Mouse (Mus musculus): ENCODE data around the gene Abi3.

Abi3 gene

DNA sequence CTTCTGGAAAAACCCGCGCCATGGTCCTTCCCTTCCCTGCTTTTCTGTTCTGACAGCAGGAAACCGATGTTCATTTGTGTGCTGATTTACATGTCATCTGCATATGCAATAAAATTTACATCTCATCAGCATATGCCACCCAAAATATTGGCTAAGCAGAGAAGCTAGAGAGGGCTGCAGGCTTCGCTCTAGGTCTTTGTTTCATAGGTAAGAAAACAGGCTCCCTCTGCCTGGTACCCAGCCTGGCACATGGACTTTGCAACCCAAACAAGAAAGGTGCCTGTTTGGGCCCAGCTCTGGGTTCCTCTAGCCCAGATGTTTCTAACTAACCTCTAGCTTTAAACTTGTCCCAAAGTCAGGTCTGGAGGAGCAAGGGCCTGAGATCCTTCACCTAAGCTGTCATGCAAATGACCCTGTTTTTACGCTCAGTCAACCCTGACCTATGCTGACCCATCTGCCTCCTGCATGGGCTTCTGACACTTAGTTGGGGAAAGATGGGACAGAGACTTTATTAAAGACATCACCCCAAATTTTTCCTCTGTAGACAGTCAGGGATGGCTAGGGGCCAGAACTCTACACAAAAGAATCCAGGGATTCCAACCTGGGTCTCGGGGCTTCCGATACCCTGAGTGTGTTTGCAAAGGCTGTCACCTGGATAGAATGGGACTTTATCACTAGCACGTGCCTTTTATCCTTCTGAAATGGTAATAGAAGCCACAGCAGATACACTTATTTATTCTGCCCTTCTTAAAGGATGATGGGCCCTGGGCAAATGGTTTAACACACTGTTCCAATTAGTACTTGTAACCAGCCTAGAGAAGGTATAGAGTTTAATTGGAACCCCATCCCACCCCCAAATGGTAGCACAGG is 3.0 kb downstream of the Abi3 start:
- DNase-seq (ENCODE audit: low spot score) = no peak

DNA sequence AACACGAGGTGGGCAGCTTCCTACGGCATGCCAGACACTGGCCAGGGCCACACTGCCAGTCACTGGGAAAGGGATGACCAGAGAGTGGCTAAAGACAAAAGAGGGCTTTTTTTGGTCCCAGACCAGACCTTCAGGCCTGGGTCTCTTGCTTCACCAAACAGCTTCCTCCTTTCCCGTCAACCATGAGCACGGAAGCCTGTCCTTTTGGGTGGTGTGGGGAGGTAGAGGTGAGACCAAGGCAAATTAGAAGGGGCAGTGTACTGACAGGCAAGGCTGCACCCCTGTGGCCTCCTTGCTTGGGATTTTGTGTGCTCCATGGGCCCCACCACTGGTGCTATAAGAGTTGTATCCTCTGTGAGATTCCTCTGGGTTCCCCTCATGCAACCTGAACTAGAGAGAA is 3.7 kb downstream of the Abi3 start:
- no peak for DNase-seq (ENCODE audit: low spot score)

DNA sequence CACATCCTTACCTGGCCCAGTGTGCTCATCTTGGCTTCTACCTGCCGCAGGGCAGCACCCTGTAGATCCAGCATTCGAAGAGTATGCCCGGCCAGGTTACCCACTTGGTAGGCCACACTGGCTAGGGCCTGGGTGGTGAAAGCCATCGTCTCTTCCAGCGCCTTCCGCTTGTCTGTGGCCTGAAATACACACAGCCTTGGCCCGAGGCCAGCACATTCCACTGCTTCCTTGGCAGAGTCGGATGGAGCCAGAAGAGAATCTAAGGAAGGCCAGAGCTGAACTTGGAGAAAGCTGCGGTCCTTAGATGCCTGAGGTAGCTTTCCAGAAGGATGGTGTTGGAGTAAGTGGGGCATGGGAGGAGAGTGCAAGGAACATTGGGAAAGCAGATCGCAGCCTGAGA is 5.2 kb downstream of the Abi3 start, which contains the start of gene Gngt2:
Gene Gngt2 (plus strand): TSS at position 158 of the 400 bp plus-strand sequence.
- no peak for DNase-seq (ENCODE audit: low spot score)

DNA sequence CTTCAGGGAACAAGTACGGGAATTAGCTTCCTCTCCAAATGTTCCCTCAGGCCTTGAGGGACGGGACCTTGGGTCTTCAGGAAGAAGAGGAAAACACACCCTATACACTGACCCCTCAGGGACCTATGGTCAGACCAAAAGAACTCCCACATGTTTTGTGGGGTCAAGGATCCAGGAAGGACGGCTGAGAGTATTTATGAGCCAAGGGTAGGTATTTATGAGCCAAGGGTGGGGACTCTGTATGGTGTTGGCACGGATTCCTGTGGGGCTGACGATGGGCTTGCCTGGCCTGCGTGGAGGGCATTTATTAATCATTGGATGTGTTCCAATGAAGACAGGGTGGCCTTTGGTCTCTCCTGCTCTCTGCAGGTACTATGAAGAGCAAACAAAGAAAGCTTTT is 5.8 kb downstream of the Abi3 start:
- no peak for DNase-seq (ENCODE audit: low spot score)

DNA sequence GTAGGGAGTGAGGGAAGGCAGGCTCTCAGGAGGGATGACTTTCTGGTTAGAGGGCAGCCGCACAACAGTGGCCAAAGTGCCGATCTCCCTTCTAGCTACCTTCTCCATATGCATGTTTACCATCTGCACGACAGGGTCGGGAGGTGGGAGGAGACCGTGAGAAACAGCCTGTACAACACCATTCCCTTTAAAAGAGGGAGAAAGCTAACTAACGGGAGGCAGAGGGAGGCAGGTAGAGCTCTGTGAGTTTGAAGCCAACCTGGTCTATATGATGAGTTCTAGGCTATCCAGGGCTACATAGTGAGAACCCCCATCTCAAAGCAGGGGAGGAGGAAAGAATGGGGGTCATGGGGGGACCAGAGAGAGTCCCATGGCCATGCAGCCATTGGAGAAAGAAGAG is 6.4 kb downstream of the Abi3 start:
- DNase-seq (ENCODE audit: low spot score) = no peak

DNA sequence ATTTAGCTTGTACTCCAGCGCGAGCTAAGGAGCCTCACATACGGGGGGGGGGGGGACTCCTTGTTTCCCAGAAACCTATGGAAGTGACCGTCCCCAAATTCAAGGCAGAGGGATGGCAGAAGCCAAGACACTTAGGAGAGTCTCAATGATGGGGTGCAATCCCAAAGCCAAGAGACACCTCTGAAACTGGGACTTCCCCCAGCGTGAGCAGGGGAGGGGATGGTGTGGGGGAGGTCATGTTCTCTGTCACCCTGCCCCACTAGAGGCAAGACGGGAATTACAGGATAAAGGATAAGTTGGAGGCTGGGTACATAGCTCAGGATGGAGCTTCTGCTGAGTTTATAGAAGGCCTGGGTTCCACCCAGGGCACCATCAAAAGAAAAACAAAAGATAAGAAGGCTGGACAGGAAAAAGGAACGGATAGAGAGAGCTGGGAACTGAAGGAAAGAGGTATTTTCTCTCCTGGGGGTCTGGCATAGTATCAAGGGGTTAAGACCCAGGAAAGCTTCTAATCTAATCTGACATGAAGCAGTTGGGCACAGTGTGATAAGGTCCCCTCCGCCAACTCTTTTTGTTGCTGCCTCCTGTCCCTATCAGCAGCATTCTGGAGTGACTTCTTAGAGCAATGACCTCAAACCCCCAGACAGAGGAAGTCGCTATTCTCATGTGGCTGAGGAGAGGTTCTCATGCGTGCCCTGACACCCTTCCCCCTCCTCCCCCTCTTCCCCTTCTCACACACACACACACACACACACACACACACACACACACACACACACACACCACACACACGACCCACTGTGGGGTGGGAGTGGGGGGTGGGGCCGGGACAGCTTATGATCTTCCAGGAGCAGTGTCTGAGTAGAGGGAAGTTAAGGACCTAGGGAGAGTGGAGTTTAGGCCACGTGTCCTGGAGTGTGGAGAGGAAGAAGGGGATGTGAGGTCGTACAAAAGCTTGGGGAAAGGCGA is 7.2 kb downstream of the Abi3 start:
- DNase-seq (ENCODE audit: low spot score) = no peak

DNA sequence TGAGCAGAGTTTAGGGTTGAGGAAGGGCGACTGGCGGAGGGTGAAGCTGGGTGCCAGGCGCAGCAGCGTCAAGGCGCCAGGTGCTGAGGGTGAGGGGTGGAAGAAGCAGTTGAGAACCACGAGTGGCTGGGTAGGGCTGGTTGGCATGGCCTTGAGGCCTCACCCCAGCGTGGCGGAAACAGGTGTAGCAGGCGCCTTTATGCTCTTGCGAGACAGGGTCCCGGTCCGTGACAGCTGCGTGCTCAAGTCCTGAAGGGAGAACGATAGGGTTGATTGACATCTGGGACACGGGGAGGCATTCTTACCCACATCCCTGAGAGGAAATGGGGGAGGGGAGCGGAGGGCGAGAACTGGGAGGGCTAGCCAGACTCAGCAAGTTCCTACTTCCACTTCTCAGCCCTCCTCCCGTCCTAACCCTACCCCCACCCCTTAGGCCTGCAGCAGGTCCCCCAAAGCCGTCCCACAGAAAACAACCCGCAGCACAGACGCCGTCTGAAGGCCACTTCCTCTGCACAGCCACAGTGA is 8.1 kb downstream of the Abi3 start:
- DNase-seq (ENCODE audit: low spot score) = peak; percentile 56

DNA sequence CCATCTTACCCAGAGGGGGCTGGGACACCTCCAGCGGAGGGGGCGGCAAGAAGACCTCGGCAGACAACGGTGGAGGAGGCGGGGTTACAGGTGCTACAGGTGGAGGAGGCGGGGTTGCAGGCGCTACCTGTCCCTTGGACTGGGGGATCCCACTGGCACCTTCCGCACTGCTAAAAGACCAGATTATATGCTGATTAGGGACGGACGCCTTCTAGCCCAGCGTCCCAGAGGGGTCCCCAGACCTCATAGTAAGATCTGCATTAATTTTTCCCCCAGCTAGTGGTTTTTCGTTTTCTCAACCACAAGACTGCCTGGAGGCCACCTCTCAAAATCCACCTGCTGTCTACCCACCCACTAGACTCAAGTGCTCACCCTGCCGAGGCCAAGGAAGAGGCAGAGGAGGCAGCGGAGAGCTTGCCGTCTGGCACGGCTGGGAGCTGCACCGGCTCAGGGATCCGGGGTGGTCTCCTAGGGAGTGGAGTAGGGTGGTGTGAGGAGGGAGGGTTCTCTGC is 8.6 kb downstream of the Abi3 start:
- DNase-seq (ENCODE audit: low spot score) = no peak

DNA sequence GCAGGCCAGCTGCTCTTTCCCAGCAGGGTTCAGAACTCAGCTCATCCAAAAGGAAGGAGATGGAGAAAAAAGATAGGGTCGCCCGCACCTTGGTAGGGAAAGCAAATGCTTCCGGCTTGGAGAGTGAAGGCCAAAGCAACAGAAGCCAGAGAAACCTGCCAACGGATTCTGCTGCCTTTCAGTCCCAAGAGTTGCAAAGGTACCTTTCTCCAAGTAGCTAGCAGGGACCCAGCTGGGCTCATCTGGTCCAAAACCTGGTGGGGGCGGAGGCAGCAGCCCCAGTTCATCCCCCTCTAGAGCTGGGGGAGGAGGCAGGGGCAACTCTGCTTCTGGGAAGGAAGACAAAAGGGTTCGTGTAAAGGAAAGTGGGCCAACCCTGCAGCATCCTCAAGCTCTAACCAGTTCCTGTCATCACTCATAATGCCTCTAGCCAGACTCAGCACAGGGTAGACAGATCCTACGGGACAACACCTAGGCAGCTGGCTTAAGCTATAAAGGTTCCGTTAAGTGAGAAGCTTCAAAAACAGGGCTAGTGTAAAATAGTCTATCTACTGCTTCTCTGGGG is 9.2 kb downstream of the Abi3 start:
- no peak for DNase-seq (ENCODE audit: low spot score)

DNA sequence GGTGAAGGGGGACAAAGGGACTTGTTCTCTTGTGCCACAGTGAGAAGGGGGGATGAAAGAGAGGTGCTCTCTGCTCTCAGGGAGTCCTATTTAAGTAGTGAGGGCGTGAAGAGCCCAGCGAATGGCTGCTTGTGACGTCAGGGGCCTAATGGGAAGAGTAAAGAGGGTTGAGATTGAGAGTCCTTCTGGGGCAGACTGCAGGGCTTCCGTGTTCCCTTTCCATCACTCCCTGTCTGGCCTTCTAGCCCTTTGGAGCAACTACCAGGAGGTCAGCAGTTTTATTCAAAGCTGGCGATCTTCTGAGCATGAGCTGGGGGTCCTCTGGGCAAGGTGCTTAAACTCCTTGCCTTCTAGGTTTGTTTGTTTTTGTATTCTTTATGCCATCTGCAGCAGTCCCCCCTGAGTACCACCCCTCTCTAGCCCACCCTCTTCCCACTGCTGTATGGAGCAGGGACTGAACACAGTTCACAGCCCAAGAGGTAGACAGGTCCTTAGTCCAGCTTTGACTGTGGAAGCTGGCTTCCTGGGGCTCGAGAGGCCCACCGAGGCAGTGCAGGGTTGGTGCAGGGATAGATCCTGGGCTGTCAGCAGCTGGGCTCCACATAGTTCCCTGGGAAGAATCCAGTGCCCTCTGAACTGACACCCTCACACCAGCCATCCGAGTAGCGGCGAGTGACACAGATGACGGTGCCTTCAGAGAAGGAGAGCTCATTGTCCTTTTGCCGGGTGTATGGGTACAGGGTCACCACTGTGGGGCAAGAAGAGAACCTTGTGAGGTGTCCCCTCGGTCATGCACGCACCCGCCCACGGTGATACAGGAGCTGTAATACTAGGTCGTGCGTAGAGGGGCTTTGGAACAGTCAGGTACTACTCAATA is 9.9 kb downstream of the Abi3 start:
- no peak for DNase-seq (ENCODE audit: low spot score)

DNA sequence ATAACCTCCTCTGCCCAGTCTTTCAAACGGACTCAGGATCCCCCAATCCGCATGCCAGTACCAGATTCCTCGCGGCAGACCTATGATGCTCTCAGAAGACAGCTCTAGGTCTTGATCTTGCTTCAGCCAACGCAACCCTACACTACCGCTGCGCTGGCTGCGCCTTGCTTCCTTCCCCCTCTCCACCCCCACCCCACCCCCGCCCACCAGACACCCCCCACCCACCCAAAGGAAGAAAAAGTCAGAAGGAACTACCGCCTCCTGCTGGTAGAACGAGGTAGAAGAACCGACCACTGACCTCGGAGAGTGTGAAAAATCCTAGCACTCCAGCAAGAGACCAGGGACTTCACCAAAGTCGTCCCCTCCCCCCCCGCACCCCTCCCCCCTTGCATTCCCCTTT is 10.6 kb downstream of the Abi3 start:
- no peak for DNase-seq (ENCODE audit: low spot score)

DNA sequence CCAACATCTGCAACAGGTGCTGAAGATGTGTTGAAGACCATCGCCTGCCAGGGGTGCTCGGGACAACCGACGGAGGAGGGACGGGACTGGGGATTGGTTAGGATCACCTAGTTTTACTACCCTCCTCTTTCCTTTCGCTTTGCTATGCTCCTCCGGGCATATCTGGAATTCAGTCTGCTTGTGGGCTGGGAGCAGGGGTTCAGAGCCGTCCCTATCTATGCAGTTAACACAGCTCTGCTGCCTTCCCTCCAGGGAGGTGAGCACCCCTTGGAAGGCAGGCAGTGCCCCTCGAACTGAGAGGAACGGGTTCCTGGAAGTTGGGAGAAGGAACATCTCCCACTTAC is 11.0 kb downstream of the Abi3 start:
- DNase-seq (ENCODE audit: low spot score) = no peak

DNA sequence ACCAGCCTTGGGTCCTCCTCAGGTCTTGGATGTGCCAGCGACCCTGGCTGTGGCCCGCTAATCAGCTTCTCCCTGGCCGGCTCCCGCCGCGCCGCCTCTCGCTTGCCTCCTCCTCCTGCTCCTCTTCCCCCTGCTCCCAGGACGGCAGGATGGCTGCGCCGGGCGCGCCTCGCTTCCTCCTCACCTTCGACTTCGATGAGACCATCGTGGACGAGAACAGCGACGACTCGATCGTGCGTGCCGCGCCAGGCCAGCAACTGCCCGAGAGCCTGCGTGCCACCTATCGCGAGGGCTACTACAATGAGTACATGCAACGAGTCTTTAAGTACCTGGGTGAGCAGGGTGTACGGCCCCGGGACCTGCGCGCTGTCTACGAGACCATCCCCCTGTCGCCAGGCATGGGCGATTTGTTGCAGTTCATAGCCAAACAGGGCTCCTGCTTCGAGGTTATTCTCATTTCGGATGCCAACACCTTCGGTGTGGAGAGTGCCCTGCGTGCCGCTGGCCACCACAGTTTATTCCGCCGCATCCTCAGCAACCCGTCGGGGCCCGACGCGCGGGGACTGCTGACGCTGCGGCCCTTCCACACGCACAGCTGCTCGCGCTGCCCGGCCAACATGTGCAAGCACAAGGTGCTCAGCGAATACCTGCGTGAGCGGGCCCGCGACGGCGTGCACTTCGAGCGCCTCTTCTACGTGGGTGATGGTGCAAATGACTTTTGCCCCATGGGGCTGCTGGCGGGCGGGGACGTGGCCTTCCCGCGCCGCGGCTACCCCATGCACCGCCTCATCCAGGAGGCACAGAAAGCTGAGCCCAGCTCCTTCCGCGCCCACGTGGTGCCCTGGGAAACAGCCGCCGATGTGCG is 11.6 kb downstream of the Abi3 start:
- no peak for DNase-seq (ENCODE audit: low spot score)

DNA sequence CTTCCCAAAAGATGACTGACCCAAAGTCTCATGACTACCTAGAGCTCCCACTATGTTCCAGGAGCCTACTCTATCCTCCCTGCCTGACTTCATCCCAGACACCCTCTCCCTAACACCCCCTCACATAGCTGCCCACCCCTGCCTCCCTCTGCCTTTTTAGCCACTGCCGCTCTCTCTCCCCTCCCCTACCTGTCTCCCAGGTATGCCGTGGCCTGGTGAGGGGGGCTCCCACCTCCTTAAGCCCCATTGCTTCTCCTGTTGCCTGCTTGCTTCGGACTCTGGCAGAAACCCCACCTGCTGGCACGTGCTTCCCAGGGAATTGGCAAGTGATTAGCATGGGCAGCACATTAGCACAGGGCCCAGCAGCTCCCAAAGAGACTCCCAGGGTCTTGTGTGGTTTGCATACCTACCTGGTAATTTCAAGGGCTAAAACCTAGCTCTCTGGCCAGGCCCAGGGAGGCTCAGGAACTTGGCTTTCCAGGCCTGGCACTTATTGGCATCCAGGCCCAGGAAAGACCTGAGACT is 12.7 kb downstream of the Abi3 start:
- DNase-seq (ENCODE audit: low spot score) = no peak

DNA sequence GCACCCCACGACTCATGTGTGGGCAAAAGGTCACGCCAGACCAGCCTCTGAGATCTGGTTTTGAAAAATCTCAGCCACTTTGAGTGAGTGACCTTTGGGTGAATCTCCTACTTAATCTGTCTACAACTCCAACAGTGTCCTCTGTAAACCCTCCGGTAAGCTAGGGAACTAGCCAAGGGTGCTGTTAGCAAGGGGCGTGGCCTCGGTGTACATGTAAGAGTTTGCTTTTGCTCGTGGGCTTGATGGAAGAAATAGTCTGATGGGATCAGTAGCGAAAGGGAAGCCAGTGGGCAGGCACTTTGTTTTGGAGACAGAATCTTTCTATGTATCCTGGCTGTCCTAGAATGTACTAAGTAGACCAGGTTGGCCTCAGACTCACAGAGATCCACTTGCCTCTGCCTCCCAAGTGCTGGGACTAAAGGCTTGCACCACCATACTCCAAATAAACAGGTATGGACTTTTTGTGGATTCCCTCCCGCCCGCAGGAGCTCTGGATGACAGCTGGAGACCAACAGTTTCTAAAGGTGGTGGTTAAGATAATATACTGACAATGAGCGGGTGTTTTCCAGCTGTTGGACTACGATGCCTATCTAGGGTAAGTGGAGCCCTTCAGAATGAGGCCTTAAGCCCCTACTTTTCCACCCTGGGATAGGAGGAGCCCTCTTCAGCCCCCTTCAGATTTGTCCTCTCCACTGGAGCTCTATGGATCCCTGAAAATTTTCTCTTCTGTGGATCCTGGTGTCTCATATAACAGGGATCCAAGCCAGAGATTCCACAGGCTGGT is 13.9 kb downstream of the Abi3 start:
- DNase-seq (ENCODE audit: low spot score) = no peak

DNA sequence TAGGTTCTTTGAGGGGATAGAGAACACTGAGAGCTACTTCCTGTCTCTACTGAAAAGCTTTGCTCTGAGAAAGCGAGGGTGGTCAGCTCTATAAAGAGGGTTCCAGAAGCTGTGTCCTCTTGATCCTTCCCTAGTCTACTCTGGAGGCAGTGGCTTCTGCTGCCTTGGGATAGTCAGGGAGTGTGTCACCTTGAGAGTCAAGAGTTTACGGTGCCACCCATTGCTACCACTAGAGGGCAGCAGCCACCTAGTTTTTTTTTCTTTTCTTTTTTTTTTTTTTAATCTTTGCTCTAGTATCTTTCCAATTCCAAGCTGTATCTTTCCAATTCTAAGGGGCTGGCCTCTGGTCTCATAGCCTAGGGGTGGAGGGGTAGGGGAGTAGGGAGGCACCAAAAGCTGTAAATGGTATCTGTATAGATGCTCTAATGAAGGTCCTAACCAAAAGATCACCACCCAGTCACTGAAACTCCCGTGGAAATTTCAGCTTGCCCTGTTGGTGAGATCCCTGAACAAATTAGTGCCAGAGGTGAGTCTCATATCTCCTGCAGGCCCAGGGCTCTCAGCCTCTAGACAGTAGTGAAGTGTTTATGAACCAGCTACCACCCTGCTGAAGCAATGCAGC is 14.7 kb downstream of the Abi3 start:
- DNase-seq (ENCODE audit: low spot score) = no peak

DNA sequence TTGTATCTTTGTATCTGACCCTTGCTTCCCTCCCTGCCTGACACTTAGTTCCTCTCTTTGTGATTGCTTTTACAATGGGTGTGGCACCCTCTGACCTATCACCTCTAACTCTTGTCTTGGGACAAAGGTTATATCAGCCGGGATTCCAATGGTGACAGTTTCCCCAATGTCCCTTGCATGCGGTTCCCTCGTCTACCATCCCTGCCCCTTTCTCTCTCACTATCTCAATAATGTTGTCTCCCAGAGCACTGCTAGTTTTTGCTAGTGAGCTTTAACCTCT is 15.2 kb downstream of the Abi3 start:
- no peak for DNase-seq (ENCODE audit: low spot score)

DNA sequence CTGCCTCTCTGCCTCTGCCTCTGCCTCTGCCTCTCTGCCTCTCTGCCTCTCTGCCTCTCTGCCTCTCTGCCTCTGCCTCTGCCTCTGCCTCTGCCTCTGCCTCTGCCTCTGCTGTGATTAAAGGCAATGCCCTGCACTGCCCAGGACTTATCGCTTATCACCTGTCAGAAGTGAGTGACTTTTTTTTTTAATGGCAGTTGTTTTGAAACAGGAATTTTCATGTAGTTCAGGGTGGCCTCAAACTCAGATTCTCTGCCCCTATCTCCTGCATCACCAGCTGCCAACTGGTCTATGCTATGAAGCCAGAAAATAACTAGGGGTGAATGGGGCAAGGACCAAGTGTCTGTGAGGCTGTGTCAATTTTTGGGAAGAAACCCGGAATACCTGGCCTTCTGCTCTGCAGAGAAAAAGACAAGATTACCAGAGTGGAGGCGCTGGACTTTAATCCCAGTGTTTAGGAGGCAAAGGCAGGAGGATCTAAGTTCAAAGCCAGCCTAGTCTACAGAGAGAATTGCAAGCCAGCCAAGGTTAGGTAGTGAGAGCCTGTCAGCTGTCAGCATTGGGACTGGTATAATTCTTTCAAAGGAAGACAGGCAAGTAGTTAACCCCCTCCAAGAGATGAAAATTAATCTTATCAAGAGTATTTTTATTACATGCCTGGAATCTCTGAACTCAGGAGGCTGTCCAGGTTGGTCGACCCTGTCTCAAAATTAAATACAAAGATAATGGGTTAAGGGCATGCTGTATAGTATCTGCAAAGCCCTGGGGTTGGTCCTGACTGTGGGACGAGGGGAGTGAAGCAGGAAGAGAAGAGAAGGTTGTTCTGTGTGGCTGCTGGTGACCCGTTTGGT is 15.7 kb downstream of the Abi3 start:
- DNase-seq (ENCODE audit: low spot score) = no peak

Measured in spleen, adult 12 weeks (tissue).